Mouse (Mus musculus) heart, embryonic 10.5 days (tissue): Measurements from ENCODE around the gene Gm17364. TPM values are rescaled to one million over a fixed set of nuclear protein-coding genes. Genes with fewer than 3 reads are reported as not detected.
A peak's percentile ranks its signal among the peaks of the same experiment; 100 is the strongest.

Experiments
- DNase-seq: peaks from one replicate; pipeline ENCODE4 v3.0.0-alpha.2; 2017; ENCODE audit warnings: low spot score
- H3K27ac ChIP-seq: fragments of 300-500 bp; sonication (generic); 2 replicates; pipeline ENCODE4 v1.5.1; 2016; ENCODE audit warnings: mild to moderate bottlenecking
- H3K27me3 ChIP-seq: fragments of 300-500 bp; sonication (generic); 2 replicates; pipeline ENCODE4 v1.6.1; 2016; ENCODE audit warnings: mild to moderate bottlenecking; ENCODE audit not compliant: poor library complexity, insufficient read depth, severe bottlenecking
- H3K36me3 ChIP-seq: fragments of 300-500 bp; sonication (generic); 2 replicates; pipeline ENCODE4 v1.6.1; 2016; ENCODE audit warnings: mild to moderate bottlenecking, moderate library complexity
- H3K4me1 ChIP-seq: fragments of 300-500 bp; sonication (generic); 2 replicates; pipeline ENCODE4 v1.6.1; 2016; ENCODE audit warnings: mild to moderate bottlenecking
- H3K4me3 ChIP-seq: fragments of 300-500 bp; sonication (generic); 2 replicates; pipeline ENCODE4 v1.5.1; 2016; ENCODE audit warnings: mild to moderate bottlenecking, moderate library complexity
- H3K9me3 ChIP-seq: fragments of 300-500 bp; sonication (generic); 2 replicates; pipeline ENCODE4 v1.6.1; 2016; ENCODE audit warnings: mild to moderate bottlenecking, moderate library complexity
- WGBS: fragments of 180-500 bp; shearing (Covaris S2); methylation state at CpG from one replicate; pipeline ENCODE4 v1.1.7; 2016; 5-methylcytosine and 5-hydroxymethylcytosine counted together
- polyA plus RNA-seq: library from polyadenylated mRNA; unstranded; fragments of >200 nt; fragmentation: Nextera tagmentation; extraction: Ambion mirVana; gene quantifications from 2 replicates; pipeline ENCODE4 v1.2.1, GENCODE M21; 2016

Gene Gm17364
- polyA plus RNA-seq: not detected in 2 replicates

- WGBS: 92% methylated on average over 10 of the region's 10 CpGs
- H3K27me3 ChIP-seq: no peaks in the 10 kb centered on the region
- no peaks in the 10 kb centered on the region for H3K36me3 ChIP-seq
- no peak within 1 kb of the TSS for H3K27ac ChIP-seq
- H3K4me1 ChIP-seq: no peaks in the 10 kb centered on the region
- H3K4me3 ChIP-seq: no peak within 1 kb of the TSS
- H3K9me3 ChIP-seq: 0 out of 2 replicates have a peak, but pooled peaks cover 4% of the 10 kb centered on the region
- DNase-seq: no peak
Observed at GRCm38 (mm10) chr13:41273927-41274650, at the start of gene Gm17364. Gene Gm17364, minus strand, starts transcription at chr13:41273977.

GRCm38 (mm10) chr13:41321433-41321832 is 47.7 kb upstream of the Gm17364 start:
- DNase-seq: no peak
- H3K27me3 ChIP-seq: no peaks in the 10 kb centered on the region
- H3K4me1 ChIP-seq: no peaks in the 10 kb centered on the region
- H3K4me3 ChIP-seq: no peak overlapping the region
- peaks cover 14% of the 10 kb centered on the region for H3K36me3 ChIP-seq
- 83% methylated on average over 3 of the region's 3 CpGs for WGBS
- H3K9me3 ChIP-seq: no peaks in the 10 kb centered on the region
- H3K27ac ChIP-seq: no peak overlapping the region

- Histone ChIP-seq H3K9me3 (no peaks in the 10 kb centered on the region), H3K4me1 (no peaks in the 10 kb centered on the region), H3K27me3 (no peaks in the 10 kb centered on the region), H3K27ac (no peak overlapping the region), H3K36me3 (peaks cover 21% of the 10 kb centered on the region), H3K4me3 (no peak overlapping the region)
- WGBS: 85% methylated on average over 5 of the region's 5 CpGs
- no peak for DNase-seq
Observed at GRCm38 (mm10) chr13:41320749-41321148, 47.0 kb upstream of the Gm17364 start.

- 58% methylated on average over 10 of the region's 10 CpGs for WGBS
- H3K4me3 ChIP-seq: no peak overlapping the region
Observed at GRCm38 (mm10) chr13:41302716-41303115, 28.9 kb upstream of the Gm17364 start.

GRCm38 (mm10) chr13:41300037-41300436 is 26.3 kb upstream of the Gm17364 start:
- WGBS: 46% methylated on average over 4 of the region's 4 CpGs
- no peak overlapping the region for H3K27ac ChIP-seq
- H3K4me1 ChIP-seq: peaks cover 25% of the 10 kb centered on the region
- DNase-seq: no peak
- no peaks in the 10 kb centered on the region for H3K36me3 ChIP-seq
- H3K27me3 ChIP-seq: peaks cover 7% of the 10 kb centered on the region; the same call in 1 of the 2 replicates
- no peak overlapping the region for H3K4me3 ChIP-seq
- no peaks in the 10 kb centered on the region for H3K9me3 ChIP-seq

More at GRCm38 (mm10) chr13:41302716-41303115, 28.9 kb upstream of the Gm17364 start:
- peaks cover 20% of the 10 kb centered on the region for H3K4me1 ChIP-seq
- H3K27me3 ChIP-seq: 0 out of 2 replicates have a peak, but pooled peaks cover 4% of the 10 kb centered on the region
- H3K36me3 ChIP-seq: no peaks in the 10 kb centered on the region
- DNase-seq: no peak
- no peak overlapping the region for H3K27ac ChIP-seq
- H3K9me3 ChIP-seq: no peaks in the 10 kb centered on the region

GRCm38 (mm10) chr13:41298996-41299395 is 25.2 kb upstream of the Gm17364 start:
- 52% methylated on average over 5 of the region's 5 CpGs for WGBS
- H3K36me3 ChIP-seq: no peaks in the 10 kb centered on the region
- H3K4me3 ChIP-seq: no peak overlapping the region
- no peak overlapping the region for H3K27ac ChIP-seq
- DNase-seq: no peak
- peaks cover 7% of the 10 kb centered on the region; the same call in 1 of the 2 replicates for H3K27me3 ChIP-seq
- peaks cover 25% of the 10 kb centered on the region for H3K4me1 ChIP-seq
- H3K9me3 ChIP-seq: no peaks in the 10 kb centered on the region

- no peaks in the 10 kb centered on the region for H3K9me3 ChIP-seq
- no peaks in the 10 kb centered on the region for H3K36me3 ChIP-seq
- peaks cover 25% of the 10 kb centered on the region for H3K4me1 ChIP-seq
- H3K4me3 ChIP-seq: no peak overlapping the region
- no peak for DNase-seq
- WGBS: 10% methylated on average over 2 of the region's 2 CpGs
- H3K27me3 ChIP-seq: peaks cover 7% of the 10 kb centered on the region; the same call in 1 of the 2 replicates
- no peak overlapping the region for H3K27ac ChIP-seq
Observed at GRCm38 (mm10) chr13:41298533-41298932, 24.8 kb upstream of the Gm17364 start.

GRCm38 (mm10) chr13:41296396-41296795 is 22.6 kb upstream of the Gm17364 start:
- Histone ChIP-seq H3K9me3 (no peaks in the 10 kb centered on the region), H3K4me3 (no peak overlapping the region), H3K27ac (no peak overlapping the region), H3K27me3 (peaks cover 7% of the 10 kb centered on the region; the same call in 1 of the 2 replicates), H3K36me3 (no peaks in the 10 kb centered on the region), H3K4me1 (peaks cover 25% of the 10 kb centered on the region)
- WGBS: 81% methylated on average over 10 of the region's 10 CpGs
- DNase-seq: no peak

GRCm38 (mm10) chr13:41295886-41296285 is 22.1 kb upstream of the Gm17364 start:
- H3K4me1 ChIP-seq: peaks cover 25% of the 10 kb centered on the region
- DNase-seq: no peak
- H3K27ac ChIP-seq: no peak overlapping the region
- H3K4me3 ChIP-seq: no peak overlapping the region
- peaks cover 7% of the 10 kb centered on the region; the same call in 1 of the 2 replicates for H3K27me3 ChIP-seq
- no peaks in the 10 kb centered on the region for H3K9me3 ChIP-seq
- WGBS: 61% methylated on average over 6 of the region's 6 CpGs
- H3K36me3 ChIP-seq: no peaks in the 10 kb centered on the region

- no peak for DNase-seq
- no peaks in the 10 kb centered on the region for H3K36me3 ChIP-seq
- 69% methylated on average over 5 of the region's 5 CpGs for WGBS
- peaks cover 3% of the 10 kb centered on the region; the same call in 1 of the 2 replicates for H3K27me3 ChIP-seq
- H3K4me1 ChIP-seq: peaks cover 8% of the 10 kb centered on the region; the same call in 1 of the 2 replicates
- H3K27ac ChIP-seq: no peak overlapping the region
- no peaks in the 10 kb centered on the region for H3K9me3 ChIP-seq
- no peak overlapping the region for H3K4me3 ChIP-seq
Observed at GRCm38 (mm10) chr13:41293595-41293994, 19.8 kb upstream of the Gm17364 start.

GRCm38 (mm10) chr13:41291466-41291974 is 17.7 kb upstream of the Gm17364 start:
- H3K4me1 ChIP-seq: peaks cover 9% of the 10 kb centered on the region; the same call in 1 of the 2 replicates
- H3K27me3 ChIP-seq: no peaks in the 10 kb centered on the region
- H3K4me3 ChIP-seq: no peak overlapping the region
- H3K27ac ChIP-seq: no peak overlapping the region
- no peaks in the 10 kb centered on the region for H3K9me3 ChIP-seq
- 83% methylated on average over 4 of the region's 4 CpGs for WGBS
- no peak for DNase-seq
- H3K36me3 ChIP-seq: no peaks in the 10 kb centered on the region

GRCm38 (mm10) chr13:41286285-41286684 is 12.5 kb upstream of the Gm17364 start:
- no peak overlapping the region for H3K27ac ChIP-seq
- no peaks in the 10 kb centered on the region for H3K36me3 ChIP-seq
- WGBS: 56% methylated on average over 3 of the region's 3 CpGs

GRCm38 (mm10) chr13:41285448-41285847 is 11.7 kb upstream of the Gm17364 start:
- no peaks in the 10 kb centered on the region for H3K9me3 ChIP-seq
- H3K4me1 ChIP-seq: peaks cover 4% of the 10 kb centered on the region; the same call in 1 of the 2 replicates
- peaks cover 3% of the 10 kb centered on the region; the same call in 1 of the 2 replicates for H3K27me3 ChIP-seq
- 0 out of 2 replicates have a peak overlapping the region, but pooled peaks have one; percentile 10 for H3K27ac ChIP-seq
- DNase-seq: no peak
- no peaks in the 10 kb centered on the region for H3K36me3 ChIP-seq
- WGBS: 77% methylated on average over 4 of the region's 4 CpGs
- no peak overlapping the region for H3K4me3 ChIP-seq

More at GRCm38 (mm10) chr13:41286285-41286684, 12.5 kb upstream of the Gm17364 start:
- Histone ChIP-seq H3K4me1 (peaks cover 4% of the 10 kb centered on the region; the same call in 1 of the 2 replicates), H3K27me3 (no peaks in the 10 kb centered on the region), H3K9me3 (no peaks in the 10 kb centered on the region), H3K4me3 (no peak overlapping the region)
- no peak for DNase-seq
